Mouse (Mus musculus) heart, postnatal 10 days (tissue): ENCODE measurements around the gene Obox1. TPM values are rescaled to one million over a fixed set of nuclear protein-coding genes. Genes with fewer than 3 reads are reported as not detected.
"Not testable (repeated sequence)": the region's sequence is repeated elsewhere in the genome, so short reads cannot be mapped to it uniquely, and the experiment has no call there.

Experiments
- DNase-seq, 2 experiments: peaks; one replicate each; pipeline ENCODE4 v3.0.0; 2021
- intact Hi-C: fragments of 180-260 bp; cut with DNase I; formaldehyde crosslinking; loops from one replicate; pipeline ENCODE4 v1.15.1; 2025
- total RNA-seq, 2 experiments: library from RNA; stranded (reverse); gene quantifications; 2 replicates each; pipeline ENCODE4 v1.2.3; 2021

Obox1 gene
- total RNA-seq = not detected

GRCm38 (mm10) chr7:15388421-15388998 lies at the start of gene Obox1, which contains the start of gene Obox2:
Obox1 (plus strand) TSS chr7:15388948.
Obox2 (plus strand) TSS chr7:15388721.
- intact Hi-C loops, DNase-seq: not testable (repeated sequence)

- DNase-seq, intact Hi-C loops: not testable (repeated sequence)
Measured at GRCm38 (mm10) chr7:15399147-15399874, 10.6 kb downstream of the Obox1 start.

GRCm38 (mm10) chr7:15406816-15407215 lies 18.1 kb downstream of the Obox1 start:
- intact Hi-C loops, DNase-seq: not testable (repeated sequence)

- DNase-seq, intact Hi-C loops: not testable (repeated sequence)
Measured at GRCm38 (mm10) chr7:15418046-15418445, 29.3 kb downstream of the Obox1 start.

GRCm38 (mm10) chr7:15425537-15425936 lies 36.8 kb downstream of the Obox1 start:
- DNase-seq, intact Hi-C loops: not testable (repeated sequence)

GRCm38 (mm10) chr7:15509411-15509810 lies 120.7 kb downstream of the Obox1 start:
- intact Hi-C loops, DNase-seq: not testable (repeated sequence)

Other genes starting within 250 kb of the Obox1 start
- not detected for gene Obox2, start 227 bp upstream of the Obox1 start, total RNA-seq